Mouse (Mus musculus) gastrocnemius, postnatal 36 days (tissue): ENCODE data around the gene Rmdn3. TPM values are rescaled to one million over a fixed set of nuclear protein-coding genes. Genes with fewer than 3 reads are reported as not detected.
A peak's percentile ranks its signal among the peaks of the same experiment; 100 is the strongest.

Source experiments
- DNase-seq, 2 experiments: peaks; one replicate each; pipeline ENCODE4 v3.0.0; 2022
- intact Hi-C: fragments of 180-260 bp; cut with DNase I; formaldehyde crosslinking; loops from one replicate; pipeline ENCODE4 v1.15.1; 2025
- total RNA-seq, 2 experiments: library from RNA; stranded (reverse); gene quantifications; 2 replicates each; pipeline ENCODE4 v1.2.3; 2021

Rmdn3 gene
- total RNA-seq, 2 experiments from 2014 or later, result 4.7 to 4.8 TPM

DNA sequence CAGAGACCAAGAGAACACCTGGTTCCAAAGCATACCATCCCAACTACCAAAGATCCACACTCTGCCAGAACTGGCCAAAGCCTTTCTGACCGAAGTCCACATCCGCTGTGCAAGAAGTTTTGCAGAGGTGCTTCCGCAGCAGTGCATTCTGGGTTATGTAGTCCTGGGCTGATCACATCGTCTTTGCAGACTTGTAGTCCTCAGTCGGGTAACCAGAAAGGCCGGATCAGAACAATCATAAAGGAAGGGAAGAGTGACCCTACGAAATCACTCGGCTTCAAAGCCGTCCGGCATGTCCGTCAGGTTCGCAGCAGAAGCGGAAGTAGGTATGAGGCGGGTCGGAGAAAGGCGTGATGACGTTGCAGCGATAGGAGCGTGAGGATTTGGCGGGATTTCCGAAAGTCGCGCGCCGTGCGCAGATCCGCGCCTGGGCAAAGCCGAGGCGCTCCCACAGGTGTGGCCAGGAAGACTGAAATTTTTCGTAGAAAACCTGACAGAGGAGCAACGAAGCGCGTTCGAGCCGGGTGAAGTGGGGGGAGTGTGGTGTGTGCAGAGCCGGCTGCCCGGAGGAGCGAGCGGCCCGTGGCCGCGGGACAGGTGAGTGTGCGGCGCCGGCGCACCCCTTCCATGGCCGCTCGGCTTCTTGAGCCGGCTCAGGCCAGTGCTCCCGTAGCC lies 44.3 kb downstream of the Rmdn3 start, which contains the start of gene Rad51:
TSS of gene Rad51 (plus strand) at position 356 of the 675 bp plus-strand sequence.
- intact Hi-C loops, result loop anchor here (5.0 kb wide), 1 partner anchor 55 kb away; the partner anchor contains the start of gene Gchfr
- DNase-seq, result peak; percentile 75 to 85

DNA sequence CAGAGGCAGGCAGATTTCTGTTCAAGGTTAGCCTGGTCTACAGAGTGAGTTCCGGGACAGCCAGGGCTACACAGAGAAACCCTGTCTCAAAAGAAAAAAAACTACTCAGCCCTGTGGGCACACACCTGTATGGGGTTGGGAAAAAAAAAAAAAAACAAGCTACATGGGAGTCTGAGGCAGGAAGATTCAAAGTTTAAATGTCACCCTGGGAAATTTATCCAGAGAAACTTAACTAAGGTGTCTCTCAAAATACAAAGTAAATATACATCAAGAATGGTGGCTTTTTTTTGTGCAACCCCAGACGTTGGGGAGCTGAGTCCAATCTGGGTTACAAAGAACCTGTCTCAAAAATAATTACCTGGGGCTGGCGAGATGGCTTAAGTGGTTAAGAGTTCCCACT lies 45.8 kb downstream of the Rmdn3 start:
- no peak for DNase-seq
- intact Hi-C loops, result loop anchor here (5.0 kb wide), 1 partner anchor 56 kb away; the partner anchor contains the start of gene Gchfr

DNA sequence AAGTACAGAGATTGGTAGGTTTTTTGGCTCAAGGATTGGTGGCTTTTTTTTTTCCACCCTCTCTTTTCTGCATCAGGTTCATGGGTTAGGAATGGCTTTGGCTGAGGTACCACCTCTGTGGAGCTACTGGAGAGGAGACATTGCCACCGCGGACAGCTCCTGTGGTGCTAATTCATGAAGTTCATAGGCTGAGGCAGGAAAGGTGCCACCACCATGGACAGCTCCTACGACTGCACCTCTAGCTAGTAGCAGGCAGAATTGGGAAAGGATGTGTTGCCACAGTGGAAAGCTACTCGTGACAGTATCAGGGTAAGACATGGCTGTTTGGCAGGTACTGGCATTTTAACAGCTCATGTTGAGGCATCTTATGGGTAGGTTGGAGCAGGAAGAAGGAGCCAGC lies 48.3 kb downstream of the Rmdn3 start:
- intact Hi-C loops, result no loop called here
- no peak for DNase-seq

DNA sequence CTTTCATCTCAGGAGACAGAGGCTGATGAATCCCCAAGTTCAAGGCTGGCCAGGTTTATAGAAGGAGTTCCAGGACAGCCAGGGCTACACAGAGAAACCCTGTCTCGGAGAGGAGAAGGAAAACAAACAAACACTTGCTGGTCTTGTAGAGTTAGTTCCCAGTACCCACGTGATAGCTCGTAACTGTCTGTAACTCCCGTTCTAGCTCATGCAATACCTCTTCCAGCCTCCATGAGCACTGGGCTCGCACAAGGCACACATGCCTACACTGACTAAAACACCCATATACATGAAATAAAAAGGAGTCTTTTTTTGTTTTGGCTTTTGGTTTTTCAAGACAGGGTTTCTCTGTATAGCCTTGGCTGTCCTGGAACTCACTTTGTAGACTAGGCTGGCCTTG lies 50.3 kb downstream of the Rmdn3 start:
- no peak for DNase-seq
- intact Hi-C loops, result no loop called here

DNA sequence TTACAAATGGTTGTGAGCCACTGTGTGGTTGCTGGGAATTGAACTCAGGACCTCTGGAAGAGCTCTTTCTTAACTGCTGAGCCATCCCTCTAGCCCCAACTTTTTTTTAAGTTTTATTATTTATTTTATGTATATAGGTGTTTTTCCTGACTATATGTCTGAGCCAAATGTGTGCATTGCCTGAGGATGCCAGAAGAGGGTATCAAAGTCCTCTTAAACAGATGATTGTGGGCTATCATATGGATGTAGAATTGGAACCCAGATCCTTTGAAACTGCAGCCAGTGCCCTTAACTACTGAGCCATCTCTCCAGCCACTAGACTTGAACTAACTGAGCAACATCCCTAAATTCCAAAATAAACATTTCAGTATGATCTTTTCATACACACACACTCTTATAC lies 55.3 kb downstream of the Rmdn3 start:
- intact Hi-C loops, result loop anchor here (5.0 kb wide), 1 partner anchor 86 kb away; no protein-coding TSS in a partner anchor
- no peak for DNase-seq

Other genes starting within 250 kb of the Rmdn3 start
- 1 to 10 TPM; 2.6 to 2.9 TPM for gene Chst14, start 230.5 kb downstream of the Rmdn3 start, total RNA-seq
- gene Ccdc32, start 127.6 kb downstream of the Rmdn3 start, total RNA-seq, result 1 to 10 TPM; 3.3 to 4.6 TPM
- 1 to 10 TPM; 2.7 to 2.8 TPM for gene Rpusd2, start 122.2 kb downstream of the Rmdn3 start, total RNA-seq
- under 1 TPM; 0.44 to 0.79 TPM for gene Knl1, start 109.9 kb downstream of the Rmdn3 start, total RNA-seq
- gene Rad51, start 44.2 kb downstream of the Rmdn3 start, total RNA-seq, result under 1 TPM; 0.81 to 0.92 TPM
- not detected for gene Gchfr, start 10.7 kb upstream of the Rmdn3 start, total RNA-seq
- gene Gm14137, start 17.5 kb upstream of the Rmdn3 start, total RNA-seq, result not detected
- 10 to 100 TPM; 10.9 to 15.1 TPM for gene Zfyve19, start 51.6 kb upstream of the Rmdn3 start, total RNA-seq
- gene Dnajc17, start 51.8 kb upstream of the Rmdn3 start, total RNA-seq, result 1 to 10 TPM; 7.7 to 7.8 TPM
- gene Ppp1r14d, start 72.9 kb upstream of the Rmdn3 start, total RNA-seq, result not detected
- under 1 TPM in 1 of 2 experiments, not detected in 1; 0.20 TPM for gene Spint1, start 80.3 kb upstream of the Rmdn3 start, total RNA-seq
- not detected for gene Rhov, start 114.2 kb upstream of the Rmdn3 start, total RNA-seq
- gene Vps18, start 131.7 kb upstream of the Rmdn3 start, total RNA-seq, result 1 to 10 TPM; 9.0 to 9.2 TPM
- gene Dll4, start 168.8 kb upstream of the Rmdn3 start, total RNA-seq, result 1 to 10 TPM; 5.1 to 5.5 TPM
- gene Chac1, start 194.2 kb upstream of the Rmdn3 start, total RNA-seq, result 10 to 100 TPM; 40.1 to 82.4 TPM